Mouse (Mus musculus) heart, embryonic 14.5 days (tissue): ENCODE data around the gene Six5. TPM values are rescaled to one million over a fixed set of nuclear protein-coding genes. Genes with fewer than 3 reads are reported as not detected.
A peak's percentile ranks its signal among the peaks of the same experiment; 100 is the strongest.

Experiments
- ATAC-seq: fragments of 200-750 bp; cut with Nextera tagmentation; 2 replicates; pipeline ENCODE4 v1.8.0; 2017; ENCODE audit warnings: low read depth, moderate TSS enrichment; ENCODE audit not compliant: insufficient number of reproducible peaks, insufficient read depth, low FRiP score
- H3K27ac ChIP-seq, 2 experiments: fragments of 200-500 bp in 1 of 2; fragments of 300-500 bp in 1 of 2; sonication (generic) in 1 of 2; replicated peaks in 1 of 2; 2 replicates each; pipeline ENCODE4 v1.5.1; 2012 to 2014; ENCODE audit warnings: low read depth in 2 of 2, low read length in 2 of 2, control low read depth in 1 of 2, mild to moderate bottlenecking in 1 of 2, mixed read lengths in 1 of 2; ENCODE audit not compliant: control insufficient read depth in 1 of 2, insufficient read depth in 1 of 2
- H3K27me3 ChIP-seq: fragments of 300-500 bp; sonication (generic); 2 replicates; pipeline ENCODE4 v1.6.1; 2014; ENCODE audit warnings: mild to moderate bottlenecking, low read length, control low read depth; ENCODE audit not compliant: control insufficient read depth, insufficient read depth
- H3K36me3 ChIP-seq: fragments of 300-500 bp; sonication (generic); 2 replicates; pipeline ENCODE4 v1.6.1; 2014; ENCODE audit warnings: mild to moderate bottlenecking, control low read depth, low read length, mixed read lengths; ENCODE audit not compliant: control insufficient read depth, insufficient read depth
- H3K4me1 ChIP-seq, 2 experiments: fragments of 200-500 bp in 1 of 2; fragments of 300-500 bp in 1 of 2; sonication (generic) in 1 of 2; 2 replicates each; pipeline ENCODE4 v1.6.1; 2012 to 2014; ENCODE audit warnings: low read length in 2 of 2, control low read depth in 1 of 2, mixed read lengths in 1 of 2; ENCODE audit not compliant: control insufficient read depth in 2 of 2, insufficient read depth in 2 of 2
- H3K4me2 ChIP-seq: fragments of 300-500 bp; sonication (generic); 2 replicates; pipeline ENCODE4 v1.6.1; 2014; ENCODE audit warnings: mild to moderate bottlenecking, low read length
- H3K4me3 ChIP-seq, 2 experiments: fragments of 200-500 bp in 1 of 2; fragments of 300-500 bp in 1 of 2; sonication (generic) in 1 of 2; 2 replicates each; pipeline ENCODE4 v1.5.1; 2012 to 2014; ENCODE audit warnings: low read length in 2 of 2, mild to moderate bottlenecking in 2 of 2, control low read depth in 1 of 2, low read depth in 1 of 2, moderate library complexity in 1 of 2; ENCODE audit not compliant: control insufficient read depth in 1 of 2, insufficient read depth in 1 of 2
- H3K9ac ChIP-seq: fragments of 300-500 bp; sonication (generic); 2 replicates; pipeline ENCODE4 v1.6.1; 2014; ENCODE audit warnings: mild to moderate bottlenecking, low read length
- H3K9me3 ChIP-seq: fragments of 300-500 bp; sonication (generic); 2 replicates; pipeline ENCODE4 v1.6.1; 2016; ENCODE audit warnings: low read length, control low read depth; ENCODE audit not compliant: control insufficient read depth
- WGBS: fragments of 180-500 bp; shearing (Covaris S2); extraction: QIAGEN DNeasy Blood & Tissue Kit; methylation state at CpG from one replicate; pipeline ENCODE4 v1.1.7; 2014; 5-methylcytosine and 5-hydroxymethylcytosine counted together
- polyA plus RNA-seq: library from polyadenylated mRNA; unstranded; fragments of >200 nt; fragmentation: Nextera tagmentation; extraction: Ambion mirVana; gene quantifications from 2 replicates; pipeline ENCODE4 v1.2.1, GENCODE M21; 2014

The Six5 gene
- polyA plus RNA-seq, 1 experiment from 2014 or later, result 8.3 TPM

DNA sequence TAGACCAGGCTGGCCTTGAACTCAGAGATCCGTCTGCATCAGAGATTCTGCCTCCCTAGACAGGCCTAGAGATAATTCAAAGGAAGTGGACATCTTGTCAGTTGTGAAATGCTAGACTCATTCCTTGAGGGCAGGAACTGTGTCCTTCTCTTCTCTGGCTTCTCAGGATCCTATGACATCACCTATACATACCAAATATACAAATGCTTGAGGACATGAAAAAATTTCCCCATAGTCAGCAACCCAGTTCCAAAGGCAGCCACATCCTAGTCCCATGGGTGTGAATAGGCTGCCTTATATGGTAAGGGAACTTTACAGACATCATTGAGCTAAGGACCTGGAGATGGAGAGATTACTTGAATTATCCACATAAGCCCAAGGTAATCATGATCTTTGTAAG lies 15.2 kb downstream of the Six5 start:
- no peak overlapping the region for H3K27ac ChIP-seq
- 66% methylated on average over 1 of the region's 1 CpGs for WGBS
- H3K9me3 ChIP-seq, result no peaks in the 10 kb centered on the region
- H3K36me3 ChIP-seq, result no peaks in the 10 kb centered on the region
- no peak overlapping the region for H3K9ac ChIP-seq
- no peak overlapping the region for H3K4me2 ChIP-seq
- ATAC-seq, result no peak
- H3K4me3 ChIP-seq, result no peak overlapping the region
- peaks cover 0 to 7% of the 10 kb centered on the region in 2 experiments; a peak in 2 of 4 replicates for H3K4me1 ChIP-seq
- H3K27me3 ChIP-seq, result no peaks in the 10 kb centered on the region

GRCm38 (mm10) chr7:19118028-19118771 lies 23.8 kb downstream of the Six5 start, which contains the start of gene Gm4969:
Gene Gm4969 (minus strand): TSS chr7:19118368.
- peaks cover 8 to 18% of the 10 kb centered on the region in 2 experiments; a peak in 3 of 4 replicates for H3K4me1 ChIP-seq
- H3K27me3 ChIP-seq, result no peaks in the 10 kb centered on the region
- peaks cover 8% of the 10 kb centered on the region; the same call in 1 of the 2 replicates for H3K9me3 ChIP-seq
- peak within 1 kb of the TSS; percentile 58 for H3K4me2 ChIP-seq
- WGBS, result 21% methylated on average over 63 of the region's 64 CpGs
- no peak within 1 kb of the TSS for H3K27ac ChIP-seq
- no peaks in the 10 kb centered on the region for H3K36me3 ChIP-seq
- H3K9ac ChIP-seq, result no peak within 1 kb of the TSS
- 0 out of 2 replicates have a peak, but pooled peaks have one; percentile 10 for ATAC-seq
- peak within 1 kb of the TSS; percentile 15 to 23 for H3K4me3 ChIP-seq

DNA sequence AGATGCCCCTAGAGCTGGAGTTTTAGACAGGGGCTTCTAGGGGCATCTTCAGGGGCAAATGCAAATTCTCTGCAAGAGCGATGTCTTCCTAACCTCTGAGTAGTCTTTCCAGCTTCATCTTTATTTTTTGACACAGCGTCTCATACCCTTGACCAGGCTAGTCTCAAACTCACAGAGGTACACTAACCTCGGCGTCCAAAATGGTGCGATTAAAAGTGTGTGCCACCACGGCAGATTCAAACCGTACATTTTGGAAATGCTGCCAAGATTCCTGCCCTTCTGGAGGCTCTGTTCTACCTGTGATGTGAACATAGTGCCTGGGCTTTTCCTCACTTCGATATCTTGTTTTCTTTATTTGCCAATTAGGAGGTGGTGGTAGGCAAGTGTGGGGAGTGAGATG lies 24.7 kb downstream of the Six5 start:
- Histone ChIP-seq H3K27ac (no peak overlapping the region), H3K9me3 (peaks cover 8% of the 10 kb centered on the region; the same call in 1 of the 2 replicates), H3K9ac (no peak overlapping the region), H3K4me3 (0 out of 4 replicates have a peak overlapping the region, but pooled peaks of 1 of the 2 experiments have one; percentile 75), H3K27me3 (no peaks in the 10 kb centered on the region), H3K4me2 (no peak overlapping the region), H3K4me1 (peaks cover 8 to 18% of the 10 kb centered on the region in 2 experiments; a peak in 3 of 4 replicates), H3K36me3 (no peaks in the 10 kb centered on the region)
- WGBS, result 92% methylated on average over 8 of the region's 8 CpGs
- ATAC-seq, result no peak

DNA sequence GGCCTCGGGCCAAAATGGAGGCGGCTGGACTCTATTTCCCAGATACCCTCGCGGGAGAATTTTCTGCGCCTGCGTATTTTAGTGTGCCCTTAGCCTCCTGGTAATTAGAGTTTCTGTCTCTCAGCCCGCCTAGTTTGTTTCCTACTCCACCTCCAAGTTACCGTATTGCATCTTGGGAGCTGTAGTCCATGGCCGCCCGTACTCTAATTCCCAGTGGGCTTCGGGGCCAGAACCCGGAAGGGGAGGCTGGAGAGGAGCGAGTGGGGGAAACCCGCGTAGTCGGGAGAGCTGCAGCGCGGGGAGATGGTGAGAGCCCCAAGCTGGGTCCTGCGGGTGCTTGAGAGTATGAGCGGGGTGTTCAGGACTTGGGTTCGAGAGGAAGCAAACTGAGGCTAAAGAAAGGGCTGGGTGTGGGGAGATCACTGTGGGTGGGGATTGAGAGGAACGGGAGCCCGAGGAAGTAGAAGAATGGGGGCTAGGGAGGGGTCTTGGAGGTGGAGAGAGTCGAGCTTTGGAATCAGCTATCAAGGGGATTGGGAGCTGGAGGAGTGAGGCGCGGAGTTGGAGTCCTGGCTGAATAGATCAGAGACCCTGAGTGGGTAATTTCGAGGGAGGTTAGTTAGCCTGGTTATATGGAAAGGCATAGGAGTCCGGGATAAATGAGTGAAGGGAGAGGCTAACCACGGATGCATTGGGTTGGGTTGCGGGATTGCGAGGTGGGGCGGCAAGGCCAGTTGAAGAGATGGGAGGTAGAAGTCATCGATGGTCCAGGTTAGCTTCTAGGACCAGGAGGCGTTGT lies 25.4 kb downstream of the Six5 start, which contains the start of gene Fbxo46:
Gene Fbxo46, plus strand, starts transcription at position 229 of the 799 bp plus-strand sequence.
- peak within 1 kb of the TSS; percentile 86 for H3K9ac ChIP-seq
- H3K9me3 ChIP-seq, result peaks cover 8% of the 10 kb centered on the region; the same call in 1 of the 2 replicates
- peak within 1 kb of the TSS; percentile 75 to 84 for H3K4me3 ChIP-seq
- 2% methylated on average over 34 of the region's 34 CpGs for WGBS
- peak within 1 kb of the TSS; percentile 90 for H3K4me2 ChIP-seq
- H3K36me3 ChIP-seq, result no peaks in the 10 kb centered on the region
- H3K4me1 ChIP-seq, result peaks cover 8 to 18% of the 10 kb centered on the region in 2 experiments; a peak in 3 of 4 replicates
- H3K27me3 ChIP-seq, result no peaks in the 10 kb centered on the region
- peak within 1 kb of the TSS in 1 of 2 experiments; percentile 21; a peak in 2 of 4 replicates for H3K27ac ChIP-seq
- ATAC-seq, result peak; percentile 93

DNA sequence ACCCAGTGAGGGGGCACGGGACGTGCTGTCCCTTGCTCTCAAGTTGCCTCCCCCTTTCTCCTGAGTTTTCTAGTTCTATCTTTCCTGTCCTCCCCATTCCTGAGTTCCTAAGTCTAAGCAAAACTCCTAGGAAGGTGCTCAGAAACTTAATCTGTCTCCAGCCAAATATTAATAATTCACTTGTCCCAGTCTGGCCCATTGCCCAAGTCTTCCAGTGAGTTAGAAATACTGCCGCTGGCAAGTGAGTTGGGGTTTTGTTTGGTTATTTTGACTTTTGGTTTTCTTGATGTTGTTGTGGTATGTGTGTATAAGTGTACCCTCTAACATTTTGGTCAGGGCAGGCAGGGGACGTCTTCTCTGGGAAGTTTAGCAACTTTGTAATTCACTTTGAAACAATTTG lies 27.3 kb downstream of the Six5 start:
- no peak for ATAC-seq
- WGBS, result 87% methylated on average over 4 of the region's 4 CpGs
- peaks cover 8 to 18% of the 10 kb centered on the region in 2 experiments; a peak in 3 of 4 replicates for H3K4me1 ChIP-seq

GRCm38 (mm10) chr7:19124713-19125112 lies 30.3 kb downstream of the Six5 start:
- no peak overlapping the region for H3K27ac ChIP-seq
- H3K4me1 ChIP-seq, result peaks cover 0 to 10% of the 10 kb centered on the region in 2 experiments; a peak in 1 of 4 replicates
- H3K36me3 ChIP-seq, result peaks cover 22% of the 10 kb centered on the region; the same call in 1 of the 2 replicates
- no peaks in the 10 kb centered on the region for H3K9me3 ChIP-seq
- ATAC-seq, result no peak
- H3K27me3 ChIP-seq, result no peaks in the 10 kb centered on the region
- no peak overlapping the region for H3K4me2 ChIP-seq
- no peak overlapping the region for H3K4me3 ChIP-seq
- WGBS, result 84% methylated on average over 6 of the region's 6 CpGs
- H3K9ac ChIP-seq, result no peak overlapping the region

More for the DNA sequence above, 27.3 kb downstream of the Six5 start:
- H3K9me3 ChIP-seq, result peaks cover 8% of the 10 kb centered on the region; the same call in 1 of the 2 replicates
- no peak overlapping the region for H3K4me2 ChIP-seq
- H3K27ac ChIP-seq, result no peak overlapping the region
- H3K27me3 ChIP-seq, result no peaks in the 10 kb centered on the region
- 0 out of 2 replicates have a peak, but pooled peaks cover 2% of the 10 kb centered on the region for H3K36me3 ChIP-seq
- H3K9ac ChIP-seq, result no peak overlapping the region
- no peak overlapping the region for H3K4me3 ChIP-seq

GRCm38 (mm10) chr7:19127744-19128143 lies 33.4 kb downstream of the Six5 start:
- 86% methylated on average over 5 of the region's 5 CpGs for WGBS

More at GRCm38 (mm10) chr7:19127744-19128143, 33.4 kb downstream of the Six5 start:
- H3K27ac ChIP-seq, result no peak overlapping the region
- peaks cover 22% of the 10 kb centered on the region; the same call in 1 of the 2 replicates for H3K36me3 ChIP-seq
- no peak overlapping the region for H3K4me2 ChIP-seq
- H3K4me1 ChIP-seq, result peaks cover 4 to 15% of the 10 kb centered on the region in 2 experiments; a peak in 3 of 4 replicates
- no peaks in the 10 kb centered on the region for H3K9me3 ChIP-seq
- no peak overlapping the region for H3K9ac ChIP-seq
- no peak for ATAC-seq
- H3K27me3 ChIP-seq, result no peaks in the 10 kb centered on the region
- H3K4me3 ChIP-seq, result no peak overlapping the region
